Mouse (Mus musculus): Measurements from ENCODE around the gene Rmnd1.

DNA sequence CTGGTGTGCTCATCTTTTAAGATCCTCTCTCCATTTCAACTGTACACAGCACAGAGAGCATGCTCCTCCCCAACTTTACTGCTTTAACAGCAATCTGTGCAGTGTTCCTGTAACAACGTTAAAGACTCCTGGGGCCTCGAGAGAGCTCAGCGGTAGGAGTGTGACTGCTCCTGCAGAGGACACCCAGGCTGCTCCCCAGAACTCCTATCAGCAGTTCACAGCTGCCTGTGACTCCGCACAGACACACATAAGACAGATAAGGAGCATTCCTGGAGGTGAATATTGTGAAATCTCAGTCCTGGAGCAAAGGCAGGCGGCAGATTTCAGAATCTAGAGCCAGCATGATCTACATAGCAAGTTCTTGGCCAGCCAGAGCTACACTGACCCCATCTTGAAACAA, 26.7 kb downstream of the Rmnd1 start:
- TF ChIP-seq POLR2A (IDR thresholded peaks at IDR 0.05; ENCODE audit: control insufficient read depth, low read depth, low read length) (no peak), CTCF (IDR thresholded peaks at IDR 0.05; ENCODE audit: control insufficient read depth, insufficient read depth, insufficient replicate concordance, low read depth, low read length) (no peak)
